In the genomic region with DNA sequence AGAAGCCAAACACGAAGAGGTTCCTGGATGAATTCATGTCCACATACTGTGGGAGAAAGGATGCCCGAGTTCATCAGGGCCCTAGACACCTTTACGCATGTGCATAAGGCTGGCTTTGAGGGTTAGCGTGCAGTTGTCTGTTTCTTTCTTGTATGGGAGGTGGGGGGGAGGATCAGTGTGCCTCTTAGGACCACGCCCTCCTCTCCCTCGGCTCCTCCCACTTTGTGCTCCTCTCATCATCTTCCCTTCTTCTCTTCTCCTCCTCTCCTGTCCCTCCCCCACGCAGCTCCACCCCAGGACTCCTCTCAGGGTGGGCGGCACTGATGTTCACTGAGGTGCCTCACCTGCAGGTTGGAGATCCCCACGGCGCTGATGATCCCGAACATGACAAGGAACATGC, we compare ENCODE assay signal across 11 mouse cellular contexts. TPM values are rescaled to one million over a fixed set of nuclear protein-coding genes. Genes with fewer than 3 reads are reported as not detected.
DNase-seq lines count a peak whose midpoint lies in the region; ATAC-seq and TF ChIP-seq lines count a peak whose summit lies in the region.
"Had no signal": no experiment of that assay in that cellular context is flagged by ENCODE, and none has a peak within 500 bp of the region (broad histone marks: within the 10 kb centered on the region; RNA-seq: fewer than 3 reads in every experiment).

No protein-coding gene starts in this region.

- no peak for TF ChIP-seq CTCF in intestine, postnatal 0 days (IDR thresholded peaks at IDR 0.05; ENCODE audit: low read depth)
- TF ChIP-seq CTCF in hindbrain, postnatal 0 days (IDR thresholded peaks at IDR 0.05; ENCODE audit: low read depth), result no peak

- 19% methylated on average over 10 of the region's 11 CpGs for WGBS in intestine, embryonic 14.5 days
- 33% methylated on average over 11 of the region's 11 CpGs for WGBS in intestine, postnatal 0 days
- WGBS in hindbrain, postnatal 0 days, result 25% methylated on average over 11 of the region's 11 CpGs
- WGBS in stomach, embryonic 16.5 days, result 20% methylated on average over 11 of the region's 11 CpGs

- no peaks in the 10 kb centered on the region for H3K27me3 ChIP-seq in intestine, embryonic 14.5 days (replicated peaks; ENCODE audit: control insufficient read depth, insufficient read depth, low read length)
- no peaks in the 10 kb centered on the region for H3K27me3 ChIP-seq in intestine, postnatal 0 days (replicated peaks; ENCODE audit: control insufficient read depth, insufficient read depth, low read length)
- H3K27me3 ChIP-seq in hindbrain, postnatal 0 days (ENCODE audit: insufficient read depth, low read length), result no peaks in the 10 kb centered on the region
- no peaks in the 10 kb centered on the region for H3K27me3 ChIP-seq in stomach, embryonic 16.5 days (ENCODE audit: control insufficient read depth, insufficient read depth, low read length)

- DNase-seq in intestine, embryonic 14.5 days (ENCODE audit: low spot score), result no peak
- peak; percentile 46 for DNase-seq in thymus, postnatal 14 days
- DNase-seq in thymus, postnatal 36 days, result no peak
- DNase-seq in hindbrain, postnatal 0 days (ENCODE audit: low spot score), result peak; percentile 37
- DNase-seq in layer of hippocampus, adult 11-12 months (ENCODE audit: low spot score), result no peak

- no peak for ATAC-seq in intestine, embryonic 14.5 days (replicated peaks; ENCODE audit: low FRiP score, low TSS enrichment, low read depth)
- no peak for ATAC-seq in intestine, postnatal 0 days
- peak; percentile 54; the same call in 1 of the 2 replicates for ATAC-seq in hindbrain, postnatal 0 days
- ATAC-seq in stomach, embryonic 16.5 days (ENCODE audit: insufficient read depth, low FRiP score), result no peak
- no peak for ATAC-seq in megakaryocyte-erythroid progenitor cell, adult 5-6 weeks (replicated peaks; ENCODE audit: low FRiP score, low TSS enrichment, poor library complexity, severe bottlenecking)

- no peak overlapping the region for H3K27ac ChIP-seq in intestine, embryonic 14.5 days (ENCODE audit: low read depth)
- H3K27ac ChIP-seq in intestine, postnatal 0 days (ENCODE audit: low read depth, low read length), result no peak overlapping the region
- no peak overlapping the region for H3K27ac ChIP-seq in hindbrain, postnatal 0 days
- H3K27ac ChIP-seq in stomach, embryonic 16.5 days (ENCODE audit: low read length), result no peak overlapping the region

- no peaks in the 10 kb centered on the region for H3K4me1 ChIP-seq in intestine, embryonic 14.5 days (replicated peaks; ENCODE audit: control insufficient read depth, insufficient read depth, low read length)
- no peaks in the 10 kb centered on the region for H3K4me1 ChIP-seq in intestine, postnatal 0 days (replicated peaks; ENCODE audit: control insufficient read depth, insufficient read depth, low read length)
- no peaks in the 10 kb centered on the region for H3K4me1 ChIP-seq in hindbrain, postnatal 0 days (ENCODE audit: insufficient read depth, low read length)
- no peaks in the 10 kb centered on the region for H3K4me1 ChIP-seq in stomach, embryonic 16.5 days (ENCODE audit: control insufficient read depth, insufficient read depth, low read length)

- 0 out of 2 replicates have a peak, but pooled peaks cover 4% of the 10 kb centered on the region for H3K9me3 ChIP-seq in intestine, embryonic 14.5 days (ENCODE audit: control insufficient read depth, low read length)
- no peaks in the 10 kb centered on the region for H3K9me3 ChIP-seq in intestine, postnatal 0 days (ENCODE audit: control insufficient read depth)
- H3K9me3 ChIP-seq in hindbrain, postnatal 0 days (ENCODE audit: low read length), result no peaks in the 10 kb centered on the region
- no peaks in the 10 kb centered on the region for H3K9me3 ChIP-seq in stomach, embryonic 16.5 days (replicated peaks; ENCODE audit: control insufficient read depth, low read length)
- H3K9me3 ChIP-seq: G1E had no signal

- peak overlapping the region; percentile 42 for H3K4me2 ChIP-seq in intestine, embryonic 14.5 days (ENCODE audit: low read length)
- no peak overlapping the region for H3K4me2 ChIP-seq in intestine, postnatal 0 days (replicated peaks; ENCODE audit: low read depth)
- H3K4me2 ChIP-seq in hindbrain, postnatal 0 days (ENCODE audit: low read depth, low read length), result peak overlapping the region; percentile 32
- H3K4me2 ChIP-seq in stomach, embryonic 16.5 days (ENCODE audit: low read depth, low read length), result peak overlapping the region; percentile 31

- H3K4me3 ChIP-seq in intestine, embryonic 14.5 days (ENCODE audit: low read depth, low read length), result no peak overlapping the region
- no peak overlapping the region for H3K4me3 ChIP-seq in intestine, postnatal 0 days (ENCODE audit: low read depth, low read length)
- peak overlapping the region; percentile 5 for H3K4me3 ChIP-seq in hindbrain, postnatal 0 days (ENCODE audit: low read length)
- peak overlapping the region; percentile 9 for H3K4me3 ChIP-seq in stomach, embryonic 16.5 days (replicated peaks; ENCODE audit: low read length)
- H3K4me3 ChIP-seq: myocyte had no signal

- no peak overlapping the region for H3K9ac ChIP-seq in intestine, embryonic 14.5 days (ENCODE audit: low read length)
- H3K9ac ChIP-seq in intestine, postnatal 0 days (ENCODE audit: low read depth, low read length), result no peak overlapping the region
- H3K9ac ChIP-seq in hindbrain, postnatal 0 days (replicated peaks; ENCODE audit: low read length), result no peak overlapping the region; the same call in 1 of the 2 replicates
- H3K9ac ChIP-seq in stomach, embryonic 16.5 days (ENCODE audit: low read length), result no peak overlapping the region

- H3K36me3 ChIP-seq in intestine, embryonic 14.5 days (ENCODE audit: control insufficient read depth, insufficient read depth, low read length), result no peaks in the 10 kb centered on the region
- H3K36me3 ChIP-seq in intestine, postnatal 0 days (ENCODE audit: control insufficient read depth, insufficient read depth), result no peaks in the 10 kb centered on the region; the same call in 1 of the 2 replicates
- no peaks in the 10 kb centered on the region for H3K36me3 ChIP-seq in hindbrain, postnatal 0 days (ENCODE audit: insufficient read depth, low read length)
- no peaks in the 10 kb centered on the region for H3K36me3 ChIP-seq in stomach, embryonic 16.5 days (ENCODE audit: control insufficient read depth, insufficient read depth, low read length)
- H3K36me3 ChIP-seq: G1E had no signal

RNA-seq across cellular contexts. Expression of gene Stra8, which starts 28.5 kb away (rescaled TPM):
- not detected in 2 replicates for polyA plus RNA-seq in intestine, embryonic 14.5 days (2014; fragmentation: Nextera tagmentation; extraction: Ambion mirVana)
- polyA plus RNA-seq in intestine, postnatal 0 days (2015; fragmentation: Nextera tagmentation; extraction: Ambion mirVana), result not detected in 2 replicates
- total RNA-seq in hindbrain, postnatal 0 days (2014; rRNA removed), result not detected in 2 replicates
- not detected in 2 replicates for polyA plus RNA-seq in hindbrain, postnatal 0 days (2015; fragmentation: Nextera tagmentation; extraction: Ambion mirVana)
- not detected in 2 replicates for polyA plus RNA-seq in stomach, embryonic 16.5 days (2015; fragmentation: Nextera tagmentation; extraction: Ambion mirVana)
- total RNA-seq in megakaryocyte-erythroid progenitor cell, adult 5-6 weeks (2014; fragmentation: Nextera tagmentation), result not detected in 2 replicates
- total RNA-seq in megakaryocyte-erythroid progenitor cell, adult 5-6 weeks (2017), result not detected in 2 replicates
- total RNA-seq: layer of hippocampus, postnatal 36 days had no signal
- polyA plus RNA-seq: G1E, myocyte had no signal

RNA-seq across cellular contexts. Expression of gene Wdr91, which starts 37.8 kb away (rescaled TPM):
- polyA plus RNA-seq in intestine, embryonic 14.5 days (2014; fragmentation: Nextera tagmentation; extraction: Ambion mirVana), result 8.2 and 9.2 TPM in 2 replicates
- 5.7 and 6.9 TPM in 2 replicates for polyA plus RNA-seq in intestine, postnatal 0 days (2015; fragmentation: Nextera tagmentation; extraction: Ambion mirVana)
- 52.7 and 61.3 TPM in 2 replicates for total RNA-seq in hindbrain, postnatal 0 days (2014; rRNA removed)
- 17.9 and 18.2 TPM in 2 replicates for polyA plus RNA-seq in hindbrain, postnatal 0 days (2015; fragmentation: Nextera tagmentation; extraction: Ambion mirVana)
- polyA plus RNA-seq in stomach, embryonic 16.5 days (2015; fragmentation: Nextera tagmentation; extraction: Ambion mirVana), result 8.8 and 9.6 TPM in 2 replicates
- 19.9 and 24.4 TPM in 2 replicates for total RNA-seq in megakaryocyte-erythroid progenitor cell, adult 5-6 weeks (2014; fragmentation: Nextera tagmentation)
- 24.4 and 37.8 TPM in 2 replicates for total RNA-seq in megakaryocyte-erythroid progenitor cell, adult 5-6 weeks (2017)

RNA-seq across cellular contexts. Expression of gene Slc23a4, which starts 39.7 kb away (rescaled TPM):
- 6.3 and 7.1 TPM in 2 replicates for polyA plus RNA-seq in intestine, embryonic 14.5 days (2014; fragmentation: Nextera tagmentation; extraction: Ambion mirVana)
- 7.4 and 7.7 TPM in 2 replicates for polyA plus RNA-seq in intestine, postnatal 0 days (2015; fragmentation: Nextera tagmentation; extraction: Ambion mirVana)
- total RNA-seq in hindbrain, postnatal 0 days (2014; rRNA removed), result 1.8 and 2.6 TPM in 2 replicates
- 0.67 and 0.68 TPM in 2 replicates for polyA plus RNA-seq in hindbrain, postnatal 0 days (2015; fragmentation: Nextera tagmentation; extraction: Ambion mirVana)
- polyA plus RNA-seq in stomach, embryonic 16.5 days (2015; fragmentation: Nextera tagmentation; extraction: Ambion mirVana), result 4.3 and 5.1 TPM in 2 replicates
- 0.77 TPM in 1 of 2 replicates, not detected in the other for total RNA-seq in megakaryocyte-erythroid progenitor cell, adult 5-6 weeks (2014; fragmentation: Nextera tagmentation)
- 0.27 and 1.3 TPM in 2 replicates for total RNA-seq in megakaryocyte-erythroid progenitor cell, adult 5-6 weeks (2017)

Comparison
In these comparisons a context has a peak if more than half of its experiments do, and no peak if none do; other contexts are left out.
1. DNase-seq: peak in thymus, postnatal 14 days (single experiment) and hindbrain, postnatal 0 days (single experiment); none in intestine, embryonic 14.5 days (single experiment), thymus, postnatal 36 days (0 of 2) and layer of hippocampus, adult 11-12 months (single experiment).
2. H3K4me3 ChIP-seq: peak in hindbrain, postnatal 0 days (single experiment) and stomach, embryonic 16.5 days (single experiment); none in intestine, embryonic 14.5 days (single experiment) and intestine, postnatal 0 days (single experiment).